Comparison of ENCODE assay signal across 9 mouse cellular contexts in the genomic region with DNA sequence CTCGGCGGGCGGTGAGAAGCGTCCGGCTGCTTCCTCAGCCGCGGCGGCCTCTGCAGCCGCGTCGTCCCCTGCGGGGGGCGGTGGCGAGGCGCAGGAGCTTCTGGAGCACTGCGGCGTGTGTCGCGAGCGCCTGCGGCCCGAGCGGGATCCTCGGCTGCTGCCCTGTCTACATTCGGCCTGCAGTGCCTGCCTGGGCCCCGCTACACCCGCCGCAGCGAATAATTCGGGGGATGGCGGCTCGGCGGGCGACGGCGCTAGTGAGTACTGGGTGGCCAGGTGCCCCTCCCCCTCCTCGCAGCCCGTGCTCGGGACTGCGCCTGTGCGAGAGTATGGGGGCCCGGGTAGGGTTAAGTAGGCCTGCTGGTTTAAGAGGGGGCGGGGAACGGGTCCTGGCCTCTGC. TPM values are rescaled to one million over a fixed set of nuclear protein-coding genes. Genes with fewer than 3 reads are reported as not detected.
DNase-seq lines count a peak whose midpoint lies in the region; ATAC-seq and TF ChIP-seq lines count a peak whose summit lies in the region.
"Had no signal": no experiment of that assay in that cellular context is flagged by ENCODE, and none has a peak within 500 bp of the region (broad histone marks: within the 10 kb centered on the region; RNA-seq: fewer than 3 reads in every experiment).

No protein-coding gene starts in this region.

- no peaks in the 10 kb centered on the region for H3K9me3 ChIP-seq in CH12.LX (replicated peaks; ENCODE audit: low read length)
- H3K9me3 ChIP-seq in forebrain, embryonic 13.5 days (replicated peaks), result no peaks in the 10 kb centered on the region
- H3K9me3 ChIP-seq in lung, embryonic 15.5 days, result no peaks in the 10 kb centered on the region

- peaks cover 32% of the 10 kb centered on the region for H3K79me2 ChIP-seq in CH12.LX (replicated peaks; ENCODE audit: control insufficient read depth, extremely low read depth, insufficient read depth, poor library complexity, severe bottlenecking)

- H3K9ac ChIP-seq in CH12.LX (ENCODE audit: insufficient read depth, low read depth), result peak overlapping the region; percentile 78
- peak overlapping the region; percentile 98 for H3K9ac ChIP-seq in forebrain, embryonic 13.5 days
- H3K9ac ChIP-seq in lung, embryonic 15.5 days, result peak overlapping the region; percentile 98

- H3K4me2 ChIP-seq in CH12.LX (ENCODE audit: insufficient read depth, low read depth, poor library complexity, severe bottlenecking), result peak overlapping the region; percentile 92
- peak overlapping the region; percentile 80 for H3K4me2 ChIP-seq in forebrain, embryonic 13.5 days
- peak overlapping the region; percentile 81 for H3K4me2 ChIP-seq in lung, embryonic 15.5 days

- dilution Hi-C loops in CH12.LX (cut with MboI; ENCODE audit: extremely low pct_ligation_motif_present, extremely low pct_unique_long_range_greater_than_20kb, low sequenced_read_pairs), result no loop called here

- peaks cover 40 to 46% of the 10 kb centered on the region in 2 experiments for H3K36me3 ChIP-seq in CH12.LX (replicated peaks in 1 of 2; ENCODE audit: control insufficient read depth in 1 of 2, insufficient read depth in 1 of 2, low read length in 1 of 2)
- peaks cover 46% of the 10 kb centered on the region for H3K36me3 ChIP-seq in forebrain, embryonic 13.5 days (ENCODE audit: poor library complexity, severe bottlenecking)
- H3K36me3 ChIP-seq in lung, embryonic 15.5 days, result peaks cover 38% of the 10 kb centered on the region

- no peaks in the 10 kb centered on the region for H3K27me3 ChIP-seq in CH12.LX (replicated peaks)
- no peaks in the 10 kb centered on the region for H3K27me3 ChIP-seq in forebrain, embryonic 13.5 days
- no peaks in the 10 kb centered on the region for H3K27me3 ChIP-seq in lung, embryonic 15.5 days

- no peak for TF ChIP-seq EP300 in CH12.LX (IDR thresholded peaks at IDR 0.05; ENCODE audit: low read length)

- in situ Hi-C loops in CH12.LX (cut with MboI; ENCODE audit: low pct_ligation_motif_present, low pct_unique_long_range_greater_than_20kb, low sequenced_read_pairs), result loop anchor here (25.0 kb wide), 1 partner anchor 538 kb away; the partner anchor contains the start of gene Zfp606

- H3K4me1 ChIP-seq in CH12.LX (ENCODE audit: control insufficient read depth in 1 of 2, insufficient read depth in 2 of 2), result peaks cover 10 to 44% of the 10 kb centered on the region in 2 experiments; a peak in 3 of 4 replicates
- 0 out of 2 replicates have a peak, but pooled peaks cover 5% of the 10 kb centered on the region for H3K4me1 ChIP-seq in brown adipose tissue, adult 24 weeks (ENCODE audit: control insufficient read depth, insufficient read depth, insufficient read length, low read length)
- peaks cover 32% of the 10 kb centered on the region for H3K4me1 ChIP-seq in forebrain, embryonic 13.5 days
- peaks cover 20% of the 10 kb centered on the region for H3K4me1 ChIP-seq in lung, embryonic 15.5 days

- TF ChIP-seq POLR2A in CH12.LX (IDR thresholded peaks at IDR 0.05; ENCODE audit: low read depth, low read length), result no peak

- WGBS in forebrain, embryonic 13.5 days, result under 1% methylated on average over 34 of the region's 44 CpGs
- WGBS in lung, embryonic 15.5 days, result under 1% methylated on average over 44 of the region's 44 CpGs

- DNase-seq in CH12.LX (ENCODE audit: extremely low read depth), result peak; percentile 74
- DNase-seq in heart, postnatal 14 days, result peak; percentile 73 to 82
- peak; percentile 85 to 86 for DNase-seq in layer of hippocampus, adult 2 months (ENCODE audit: low spot score in 2 of 2)
- DNase-seq in ovary, postnatal 10 days (ENCODE audit: low spot score), result peak; percentile 56
- peak; percentile 81 to 83 for DNase-seq in thymus, postnatal 10 days (ENCODE audit: low spot score in 2 of 2)

- peak; percentile 61 for ATAC-seq in forebrain, embryonic 13.5 days
- ATAC-seq in lung, embryonic 15.5 days (ENCODE audit: borderline replicate concordance, extremely low read depth, low FRiP score, low TSS enrichment), result peak; percentile 60

- peak in 1 of 2 experiments; percentile 33; a peak in 1 of 4 replicates for TF ChIP-seq CTCF in CH12.LX (conservative IDR thresholded peaks at IDR 0.05 in 1 of 2, IDR thresholded peaks at IDR 0.05 in 1 of 2; ENCODE audit: low read depth in 2 of 2, low read length in 2 of 2)
- no peak; the same call in none of the 2 replicates for TF ChIP-seq CTCF in layer of hippocampus, adult 2 months (conservative IDR thresholded peaks at IDR 0.05)

- peak overlapping the region; percentile 80 for H3K27ac ChIP-seq in CH12.LX (ENCODE audit: insufficient read depth, low read depth)
- H3K27ac ChIP-seq in brown adipose tissue, adult 24 weeks (replicated peaks; ENCODE audit: low read depth, low read length), result no peak overlapping the region; the same call in 1 of the 2 replicates
- H3K27ac ChIP-seq in forebrain, embryonic 13.5 days, result peak overlapping the region; percentile 99
- peak overlapping the region; percentile 98 for H3K27ac ChIP-seq in layer of hippocampus, adult 2 months
- H3K27ac ChIP-seq in lung, embryonic 15.5 days, result peak overlapping the region; percentile 99

- peak overlapping the region; percentile 92 to 100 (median 94) for H3K4me3 ChIP-seq in CH12.LX (replicated peaks in 1 of 3; ENCODE audit: low read depth in 2 of 3, low read length in 2 of 3, poor library complexity in 1 of 3)
- H3K4me3 ChIP-seq in brown adipose tissue, adult 24 weeks (ENCODE audit: insufficient read depth, low read depth, low read length), result peak overlapping the region; percentile 85
- H3K4me3 ChIP-seq in forebrain, embryonic 13.5 days, result peak overlapping the region; percentile 92
- peak overlapping the region; percentile 93 for H3K4me3 ChIP-seq in layer of hippocampus, adult 2 months
- peak overlapping the region; percentile 96 for H3K4me3 ChIP-seq in lung, embryonic 15.5 days

- intact Hi-C loops in heart, postnatal 14 days (cut with DNase I), result loop anchor here (1.0 kb wide), 1 partner anchor 8 kb away; no protein-coding TSS in a partner anchor

- no peak for TF ChIP-seq RAD21 in CH12.LX (IDR thresholded peaks at IDR 0.05; ENCODE audit: low read depth, low read length)

TF ChIP-seq in CH12.LX, 34 proteins besides CTCF, POLR2A, EP300 and RAD21 (continues in another document):
- TF ChIP-seq RCOR1 (conservative IDR thresholded peaks at IDR 0.05; ENCODE audit: low read depth, low read length) (no peak), SIN3A (IDR thresholded peaks at IDR 0.05; ENCODE audit: low read length) (no peak; the same call in 1 of the 2 replicates), PAX5 (IDR thresholded peaks at IDR 0.05; ENCODE audit: low read length) (no peak), USF2 (conservative IDR thresholded peaks at IDR 0.05; ENCODE audit: low read depth, low read length) (no peak), JUN (IDR thresholded peaks at IDR 0.05; ENCODE audit: insufficient read depth, low read depth, low read length) (no peak), MAX (IDR thresholded peaks at IDR 0.05; ENCODE audit: low read length) (no peak)

RNA-seq across cellular contexts. Expression of gene Chmp2a, which starts 9.8 kb away (rescaled TPM):
- total RNA-seq in CH12.LX (2012; rRNA removed) (110 and 115 TPM in 2 replicates), CH12.LX (2014; rRNA removed) (131 and 141 TPM in 2 replicates)
- 134 and 148 TPM in 2 replicates for polyA plus RNA-seq in CH12.LX (2012; ENCODE audit: insufficient read length, low read depth)
- polyA plus RNA-seq in brown adipose tissue, adult 24 weeks (2012; ENCODE audit: insufficient read depth, insufficient read length, missing spikeins), result 194 and 239 TPM in 2 replicates
- 164 and 168 TPM in 2 replicates for polyA plus RNA-seq in forebrain, embryonic 13.5 days (2015; fragmentation: Nextera tagmentation; extraction: Ambion mirVana)
- total RNA-seq in heart, postnatal 14 days (2021), result 100 to 1,000 TPM; 129 to 130 TPM
- total RNA-seq in layer of hippocampus, adult 2 months (2021), result 100 to 1,000 TPM; 133 to 141 TPM
- polyA plus RNA-seq in lung, embryonic 15.5 days (2015; fragmentation: Nextera tagmentation; extraction: Ambion mirVana), result 138 and 140 TPM in 2 replicates

RNA-seq across cellular contexts. Expression of gene Ube2m, which starts 13.3 kb away (rescaled TPM):
- total RNA-seq in CH12.LX (2012; rRNA removed) (134 and 156 TPM in 2 replicates), CH12.LX (2014; rRNA removed) (227 and 244 TPM in 2 replicates)
- 215 and 272 TPM in 2 replicates for polyA plus RNA-seq in CH12.LX (2012; ENCODE audit: insufficient read length, low read depth)
- polyA plus RNA-seq in brown adipose tissue, adult 24 weeks (2012; ENCODE audit: insufficient read depth, insufficient read length, missing spikeins), result 258 and 293 TPM in 2 replicates
- 44.0 and 53.7 TPM in 2 replicates for polyA plus RNA-seq in forebrain, embryonic 13.5 days (2015; fragmentation: Nextera tagmentation; extraction: Ambion mirVana)
- 100 to 1,000 TPM; 179 TPM for total RNA-seq in heart, postnatal 14 days (2021)
- total RNA-seq in layer of hippocampus, adult 2 months (2021), result 100 to 1,000 TPM; 190 to 199 TPM
- polyA plus RNA-seq in lung, embryonic 15.5 days (2015; fragmentation: Nextera tagmentation; extraction: Ambion mirVana), result 114 and 122 TPM in 2 replicates

RNA-seq across cellular contexts. Expression of gene Zbtb45, which starts 15.0 kb away (rescaled TPM):
- 9.5 and 12.1 TPM in 2 replicates for total RNA-seq in CH12.LX (2012; rRNA removed)
- 6.7 and 6.8 TPM in 2 replicates for total RNA-seq in CH12.LX (2014; rRNA removed)
- 16.7 and 17.1 TPM in 2 replicates for polyA plus RNA-seq in CH12.LX (2012; ENCODE audit: insufficient read length, low read depth)
- polyA plus RNA-seq in brown adipose tissue, adult 24 weeks (2012; ENCODE audit: insufficient read depth, insufficient read length, missing spikeins), result 2.1 and 4.0 TPM in 2 replicates
- polyA plus RNA-seq in forebrain, embryonic 13.5 days (2015; fragmentation: Nextera tagmentation; extraction: Ambion mirVana), result 32.8 and 37.1 TPM in 2 replicates
- total RNA-seq in heart, postnatal 14 days (2021), result 1 to 10 TPM; 8.4 to 9.2 TPM
- total RNA-seq in layer of hippocampus, adult 2 months (2021), result 10 to 100 TPM; 32.9 to 34.8 TPM
- polyA plus RNA-seq in lung, embryonic 15.5 days (2015; fragmentation: Nextera tagmentation; extraction: Ambion mirVana), result 24.8 and 27.8 TPM in 2 replicates

RNA-seq across cellular contexts. Expression of gene Trim28, which starts 25.9 kb away (rescaled TPM):
- total RNA-seq in CH12.LX (2012; rRNA removed), result 500 and 583 TPM in 2 replicates
- 495 and 516 TPM in 2 replicates for total RNA-seq in CH12.LX (2014; rRNA removed)
- polyA plus RNA-seq in CH12.LX (2012; ENCODE audit: insufficient read length, low read depth), result 728 and 891 TPM in 2 replicates
- 39.4 and 56.3 TPM in 2 replicates for polyA plus RNA-seq in brown adipose tissue, adult 24 weeks (2012; ENCODE audit: insufficient read depth, insufficient read length, missing spikeins)
- polyA plus RNA-seq in forebrain, embryonic 13.5 days (2015; fragmentation: Nextera tagmentation; extraction: Ambion mirVana), result 270 and 289 TPM in 2 replicates
- 100 to 1,000 TPM; 115 TPM for total RNA-seq in heart, postnatal 14 days (2021)
- total RNA-seq in layer of hippocampus, adult 2 months (2021), result 100 to 1,000 TPM; 238 to 253 TPM
- 294 and 302 TPM in 2 replicates for polyA plus RNA-seq in lung, embryonic 15.5 days (2015; fragmentation: Nextera tagmentation; extraction: Ambion mirVana)

RNA-seq across cellular contexts. Expression of gene Slc27a5, which starts 26.8 kb away (rescaled TPM):
- total RNA-seq in CH12.LX (2012; rRNA removed), result 0.04 TPM in 1 of 2 replicates, not detected in the other
- total RNA-seq in CH12.LX (2014; rRNA removed), result not detected in 2 replicates
- polyA plus RNA-seq in CH12.LX (2012; ENCODE audit: insufficient read length, low read depth), result not detected in 2 replicates
- not detected in 2 replicates for polyA plus RNA-seq in brown adipose tissue, adult 24 weeks (2012; ENCODE audit: insufficient read depth, insufficient read length, missing spikeins)
- polyA plus RNA-seq in forebrain, embryonic 13.5 days (2015; fragmentation: Nextera tagmentation; extraction: Ambion mirVana), result 0.12 and 0.53 TPM in 2 replicates
- not detected for total RNA-seq in heart, postnatal 14 days (2021)
- total RNA-seq in layer of hippocampus, adult 2 months (2021), result under 1 TPM; 0.15 to 0.22 TPM
- polyA plus RNA-seq in lung, embryonic 15.5 days (2015; fragmentation: Nextera tagmentation; extraction: Ambion mirVana), result 0.09 TPM in 1 of 2 replicates, not detected in the other
- total RNA-seq: common myeloid progenitor, adult 5-6 weeks had no signal
